Mouse (Mus musculus) megakaryocyte progenitor cell, adult 5-6 weeks (primary cell): Measurements from ENCODE around the gene Anxa11. TPM values are rescaled to one million over a fixed set of nuclear protein-coding genes. Genes with fewer than 3 reads are reported as not detected.
"Not testable (repeated sequence)": the region's sequence is repeated elsewhere in the genome, so short reads cannot be mapped to it uniquely, and the experiment has no call there.

Experiments used
- ATAC-seq: replicated peaks from 2 replicates; pipeline ENCODE4 v1.8.0; 2016; ENCODE audit warnings: mild to moderate bottlenecking, moderate TSS enrichment, inconsistent platforms; ENCODE audit not compliant: poor library complexity
- total RNA-seq, 2 experiments: library from RNA; stranded (forward) in 1 of 2; stranded (reverse) in 1 of 2; fragments of 157-497, 149-512 nt in 1 of 2; fragments of 200-1000 nt in 1 of 2; gene quantifications; 2 replicates each; pipeline versions ENCODE4 v1.2.3 to v1.2.4; 2015 to 2017

Gene Anxa11
- total RNA-seq, 2 experiments from 2014 or later: 8.1 to 36.5 TPM

DNA sequence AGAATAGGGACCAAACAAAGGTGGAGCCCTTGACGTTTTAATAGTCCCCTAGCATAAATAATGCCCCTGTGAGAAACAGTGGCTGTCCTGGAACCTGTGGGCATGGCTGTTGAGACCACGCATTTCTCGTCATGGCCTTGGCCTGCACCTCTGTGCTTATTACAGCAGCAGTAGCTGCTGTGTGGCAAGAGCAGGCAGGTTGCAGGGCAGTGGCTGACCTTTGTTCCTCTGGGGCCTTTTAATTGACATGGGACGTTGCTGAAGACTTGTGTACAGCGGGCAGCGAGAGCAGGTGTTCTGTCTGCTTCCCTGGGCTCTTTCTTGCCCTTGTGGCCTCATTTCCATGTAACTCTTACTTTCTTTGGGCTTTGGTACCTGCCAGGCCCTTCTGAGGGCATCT is 25.9 kb downstream of the Anxa11 start:
- ATAC-seq: no peak

- no peak for ATAC-seq
These were observed 26.8 kb downstream of the Anxa11 start for GRCm38 (mm10) chr14:25868706-25869105.

- ATAC-seq: peak; percentile 61
These were observed 27.4 kb downstream of the Anxa11 start for GRCm38 (mm10) chr14:25869135-25869878.

GRCm38 (mm10) chr14:25872461-25873415 is 30.8 kb downstream of the Anxa11 start:
- no peak for ATAC-seq

- not testable (repeated sequence) for ATAC-seq
These were observed 34.7 kb downstream of the Anxa11 start for GRCm38 (mm10) chr14:25876640-25877039.

DNA sequence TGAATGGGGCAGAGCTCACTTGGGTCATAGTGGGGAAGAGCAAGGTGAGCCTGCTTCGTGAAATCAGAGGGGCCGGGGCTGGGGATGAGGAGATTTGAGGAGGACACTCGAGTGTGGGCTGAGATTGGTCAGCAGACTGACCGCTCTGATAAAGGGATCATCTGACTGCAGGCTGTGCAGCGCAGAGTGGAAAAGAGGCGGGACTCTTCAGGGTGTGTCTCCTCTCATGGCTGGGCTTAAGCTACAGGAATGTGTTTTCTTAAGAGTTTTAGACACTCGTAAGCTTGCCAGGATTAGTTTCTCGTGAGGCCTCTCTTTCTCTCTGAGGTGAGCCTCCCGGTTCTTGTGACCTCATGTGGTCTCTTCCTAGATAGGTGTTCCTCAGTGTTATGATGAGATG is 39.8 kb downstream of the Anxa11 start:
- ATAC-seq: not testable (repeated sequence)

DNA sequence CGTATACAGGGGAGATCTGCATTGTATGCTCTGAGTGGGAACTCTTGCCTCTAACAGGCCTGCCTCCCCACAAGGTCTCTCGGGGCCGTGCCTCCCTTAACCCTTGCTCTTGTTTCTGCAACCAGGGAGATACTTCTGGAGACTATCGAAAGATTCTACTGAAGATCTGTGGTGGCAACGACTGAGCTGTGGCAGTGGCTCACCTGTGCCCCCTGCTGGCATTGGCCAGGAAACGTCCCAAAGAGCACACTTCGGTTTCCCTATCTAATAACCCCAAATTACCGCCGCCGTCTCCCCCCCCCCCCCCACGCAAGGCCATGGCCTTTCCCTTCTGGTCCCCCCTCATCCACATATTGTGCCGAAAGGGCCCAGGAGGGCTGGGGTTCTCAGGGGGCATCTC is 43.9 kb downstream of the Anxa11 start:
- ATAC-seq: peak; percentile 88

DNA sequence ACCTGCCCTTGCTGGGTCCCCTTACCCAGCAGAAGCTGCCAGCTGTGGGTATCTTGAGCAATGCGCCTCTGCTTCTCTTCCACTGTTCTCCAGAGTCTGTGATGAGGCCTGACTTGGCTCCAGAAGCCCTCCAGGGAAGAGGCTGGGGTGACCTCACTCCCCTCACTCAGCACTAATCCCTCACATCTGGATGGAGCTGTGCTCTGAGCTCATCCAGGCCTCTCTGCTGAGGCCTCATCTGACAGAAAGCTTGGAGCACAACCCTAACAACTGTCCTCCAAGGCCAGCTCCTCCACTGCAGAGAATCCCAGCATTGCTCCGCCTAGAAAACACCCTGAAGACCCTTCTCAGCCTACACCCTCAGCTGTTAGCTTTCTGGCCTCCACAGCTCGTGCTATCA is 52.6 kb downstream of the Anxa11 start:
- not testable (repeated sequence) for ATAC-seq

GRCm38 (mm10) chr14:25895686-25896085 is 53.7 kb downstream of the Anxa11 start:
- ATAC-seq: not testable (repeated sequence)

- ATAC-seq: not testable (repeated sequence)
These were observed 61.0 kb downstream of the Anxa11 start, which contains the start of gene Plac9a for GRCm38 (mm10) chr14:25903000-25903399. Plac9a (minus strand) TSS chr14:25903100.

- ATAC-seq: not testable (repeated sequence)
These were observed 63.3 kb downstream of the Anxa11 start for GRCm38 (mm10) chr14:25905243-25905642.

GRCm38 (mm10) chr14:25907272-25907671 is 65.3 kb downstream of the Anxa11 start:
- peak; percentile 68; the same call in 1 of the 2 replicates for ATAC-seq

GRCm38 (mm10) chr14:25908976-25909375 is 67.0 kb downstream of the Anxa11 start:
- ATAC-seq: not testable (repeated sequence)

DNA sequence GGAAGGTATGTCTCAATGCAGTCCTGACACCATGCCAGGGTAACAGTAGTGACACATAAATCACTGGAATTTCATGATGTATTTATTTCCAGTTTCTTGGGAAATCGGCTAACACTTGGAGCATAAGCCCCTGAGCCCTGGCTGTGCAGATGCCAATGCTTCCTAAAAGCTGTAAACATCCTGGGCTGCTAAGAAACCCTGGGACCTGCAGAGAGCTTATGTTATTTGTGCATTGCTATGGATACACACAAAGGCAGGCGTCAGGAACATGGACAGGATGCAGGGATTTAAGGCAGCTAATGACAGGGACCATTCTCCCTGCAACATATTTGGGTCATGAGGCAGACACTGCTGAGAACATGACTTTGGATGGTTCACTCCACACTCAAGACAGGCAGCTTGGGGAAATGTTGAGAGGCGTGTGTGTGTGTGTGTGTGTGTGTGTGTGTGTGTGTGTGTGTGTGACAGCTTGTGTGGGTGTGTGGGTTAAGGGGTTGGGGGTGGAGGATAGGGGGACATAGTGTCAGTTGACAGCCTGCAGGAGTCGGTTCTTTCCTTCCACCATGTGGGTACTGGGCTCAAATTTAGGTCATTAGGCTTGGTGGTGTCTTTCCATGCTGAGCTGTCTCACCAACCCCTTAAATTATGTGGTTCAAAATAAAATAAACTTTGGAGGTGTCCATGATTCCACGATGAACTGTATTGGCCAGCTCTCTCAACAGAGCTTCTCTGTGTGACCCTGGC is 76.6 kb downstream of the Anxa11 start:
- ATAC-seq: not testable (repeated sequence)

DNA sequence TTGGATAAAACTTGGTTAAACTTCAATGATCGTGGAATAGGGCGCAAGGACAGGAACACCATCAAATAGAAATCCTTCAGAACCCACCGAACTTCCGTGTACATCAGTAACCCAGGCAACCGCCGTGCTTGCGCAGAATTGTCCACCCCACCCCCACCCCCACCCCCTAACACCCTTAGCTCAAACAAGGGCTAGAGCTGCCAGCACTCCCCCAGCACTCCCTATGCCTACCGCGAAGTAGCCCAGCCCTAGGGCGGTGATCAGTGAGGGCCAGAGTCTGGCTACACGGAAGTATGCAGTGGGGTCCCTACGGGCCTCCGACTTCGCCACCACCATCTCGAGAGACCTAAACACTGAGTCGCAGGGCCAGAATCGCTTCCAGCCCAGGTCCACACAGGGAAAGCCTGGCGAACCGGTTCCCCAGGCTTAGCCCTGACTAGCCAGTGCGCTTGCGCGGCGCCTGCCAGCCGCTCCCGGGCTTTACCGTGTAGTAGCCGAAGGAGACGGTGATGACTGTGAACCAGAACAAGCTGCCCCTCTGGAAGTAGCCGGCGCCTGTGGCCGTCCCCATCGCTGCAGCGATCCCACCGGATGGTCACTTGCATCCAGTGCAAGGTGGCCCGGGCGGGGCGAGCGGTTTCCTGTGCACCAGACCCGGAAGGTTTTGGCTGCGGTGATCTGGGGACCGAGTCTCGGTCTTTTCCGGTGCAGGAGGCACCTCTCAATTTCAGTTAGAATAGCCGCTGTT is 85.0 kb downstream of the Anxa11 start:
- peak; percentile 82 for ATAC-seq

GRCm38 (mm10) chr14:25927562-25927881 is 85.6 kb downstream of the Anxa11 start, which contains the start of gene Tmem254a:
Tmem254a (minus strand) TSS chr14:25927672.
- peak; percentile 94 for ATAC-seq
